Mouse (Mus musculus) embryo, embryonic 10.5 days (tissue): Measurements from ENCODE around the gene Disp2.

Source experiments
- DNase-seq: peaks from one replicate; pipeline ENCODE4 v3.0.0-alpha.2; 2015; ENCODE audit warnings: low spot score

Disp2 gene

GRCm38 (mm10) chr2:118789501-118789900, 10.0 kb downstream of the Disp2 start:
- no peak for DNase-seq

- no peak for DNase-seq
Observed at GRCm38 (mm10) chr2:118790221-118790550, 10.7 kb downstream of the Disp2 start.

- peak; percentile 63 for DNase-seq
Observed at GRCm38 (mm10) chr2:118790551-118791525, 11.3 kb downstream of the Disp2 start.

- no peak for DNase-seq
Observed at GRCm38 (mm10) chr2:118791591-118792258, 12.2 kb downstream of the Disp2 start.

GRCm38 (mm10) chr2:118792259-118792613, 12.7 kb downstream of the Disp2 start:
- DNase-seq = no peak

GRCm38 (mm10) chr2:118793636-118794035, 14.1 kb downstream of the Disp2 start:
- DNase-seq = no peak

GRCm38 (mm10) chr2:118802542-118803118, 23.1 kb downstream of the Disp2 start:
- no peak for DNase-seq

- DNase-seq = no peak
Observed at GRCm38 (mm10) chr2:118804474-118804873, 25.0 kb downstream of the Disp2 start.

- no peak for DNase-seq
Observed at GRCm38 (mm10) chr2:118805137-118805536, 25.6 kb downstream of the Disp2 start.

- no peak for DNase-seq
Observed at GRCm38 (mm10) chr2:118805756-118806155, 26.2 kb downstream of the Disp2 start.

- no peak for DNase-seq
Observed at GRCm38 (mm10) chr2:118806860-118807259, 27.3 kb downstream of the Disp2 start.

- no peak for DNase-seq
Observed at GRCm38 (mm10) chr2:118810861-118811260, 31.3 kb downstream of the Disp2 start.

GRCm38 (mm10) chr2:118812724-118813123, 33.2 kb downstream of the Disp2 start:
- DNase-seq = no peak

- peak; percentile 98 for DNase-seq
Observed at GRCm38 (mm10) chr2:118813981-118814836, 34.7 kb downstream of the Disp2 start, which contains the start of gene Knstrn. TSS of gene Knstrn (plus strand) at chr2:118814003.

GRCm38 (mm10) chr2:118822800-118823199, 43.3 kb downstream of the Disp2 start:
- no peak for DNase-seq

GRCm38 (mm10) chr2:118824396-118824795, 44.9 kb downstream of the Disp2 start:
- no peak for DNase-seq

GRCm38 (mm10) chr2:118829096-118829495, 49.6 kb downstream of the Disp2 start:
- no peak for DNase-seq

- DNase-seq = no peak
Observed at GRCm38 (mm10) chr2:118834061-118834460, 54.5 kb downstream of the Disp2 start.

GRCm38 (mm10) chr2:118835115-118835514, 55.6 kb downstream of the Disp2 start:
- no peak for DNase-seq

GRCm38 (mm10) chr2:118838330-118838729, 58.8 kb downstream of the Disp2 start:
- DNase-seq = no peak

GRCm38 (mm10) chr2:118841186-118841585, 61.7 kb downstream of the Disp2 start:
- no peak for DNase-seq

GRCm38 (mm10) chr2:118841774-118842173, 62.3 kb downstream of the Disp2 start:
- no peak for DNase-seq
